Mouse (Mus musculus) limb, embryonic 15.5 days (tissue): ENCODE results near the gene Parl. TPM values are rescaled to one million over a fixed set of nuclear protein-coding genes. Genes with fewer than 3 reads are reported as not detected.

Experiments used
- ATAC-seq: fragments of 200-750 bp; cut with Nextera tagmentation; 2 replicates; pipeline ENCODE4 v1.8.0; 2017; ENCODE audit warnings: low read depth, moderate TSS enrichment; ENCODE audit not compliant: insufficient number of reproducible peaks, low FRiP score, low TSS enrichment
- H3K27ac ChIP-seq: fragments of 300-500 bp; sonication (generic); 2 replicates; pipeline ENCODE4 v1.5.1; 2015; ENCODE audit warnings: moderate library complexity, mild to moderate bottlenecking, inconsistent platforms
- H3K27me3 ChIP-seq: fragments of 300-500 bp; sonication (generic); 2 replicates; pipeline ENCODE4 v1.6.1; 2015; ENCODE audit warnings: inconsistent platforms
- H3K36me3 ChIP-seq: fragments of 300-500 bp; sonication (generic); 2 replicates; pipeline ENCODE4 v1.6.1; 2015; ENCODE audit warnings: inconsistent platforms
- H3K4me1 ChIP-seq: fragments of 300-500 bp; sonication (generic); 2 replicates; pipeline ENCODE4 v1.6.1; 2015; ENCODE audit warnings: inconsistent platforms
- H3K4me2 ChIP-seq: fragments of 300-500 bp; sonication (generic); 2 replicates; pipeline ENCODE4 v1.6.1; 2015; ENCODE audit warnings: mild to moderate bottlenecking, inconsistent platforms
- H3K4me3 ChIP-seq: fragments of 300-500 bp; sonication (generic); 2 replicates; pipeline ENCODE4 v1.5.1; 2015; ENCODE audit warnings: mild to moderate bottlenecking, inconsistent platforms
- H3K9ac ChIP-seq: fragments of 300-500 bp; sonication (generic); 2 replicates; pipeline ENCODE4 v1.6.1; 2015; ENCODE audit warnings: inconsistent platforms
- H3K9me3 ChIP-seq: fragments of 300-500 bp; sonication (generic); 2 replicates; pipeline ENCODE4 v1.6.1; 2016; ENCODE audit warnings: inconsistent platforms
- WGBS: fragments of 180-500 bp; shearing (Covaris S2); methylation state at CpG from one replicate; pipeline ENCODE4 v1.1.7; 2015; 5-methylcytosine and 5-hydroxymethylcytosine counted together
- polyA plus RNA-seq: library from polyadenylated mRNA; unstranded; fragments of >200 nt; fragmentation: Nextera tagmentation; extraction: Ambion mirVana; gene quantifications from 2 replicates; pipeline ENCODE4 v1.2.1, GENCODE M21; 2015

Parl gene
- polyA plus RNA-seq, result 88.4 and 99.6 TPM in 2 replicates

- peaks cover 15% of the 10 kb centered on the region for H3K4me1 ChIP-seq
- H3K27me3 ChIP-seq, result no peaks in the 10 kb centered on the region
- WGBS, result under 1% methylated on average over 51 of the region's 52 CpGs
- peak within 1 kb of the TSS; percentile 72 for H3K9ac ChIP-seq
- H3K36me3 ChIP-seq, result peaks cover 7% of the 10 kb centered on the region
- peak within 1 kb of the TSS; percentile 80 for H3K27ac ChIP-seq
- H3K4me3 ChIP-seq, result peak within 1 kb of the TSS; percentile 93
- H3K4me2 ChIP-seq, result peak within 1 kb of the TSS; percentile 68
- ATAC-seq, result peak; percentile 78
- no peaks in the 10 kb centered on the region for H3K9me3 ChIP-seq
Observed at GRCm38 (mm10) chr16:20301770-20302649, at the start of gene Parl. TSS of gene Parl (minus strand) at chr16:20302387.

DNA sequence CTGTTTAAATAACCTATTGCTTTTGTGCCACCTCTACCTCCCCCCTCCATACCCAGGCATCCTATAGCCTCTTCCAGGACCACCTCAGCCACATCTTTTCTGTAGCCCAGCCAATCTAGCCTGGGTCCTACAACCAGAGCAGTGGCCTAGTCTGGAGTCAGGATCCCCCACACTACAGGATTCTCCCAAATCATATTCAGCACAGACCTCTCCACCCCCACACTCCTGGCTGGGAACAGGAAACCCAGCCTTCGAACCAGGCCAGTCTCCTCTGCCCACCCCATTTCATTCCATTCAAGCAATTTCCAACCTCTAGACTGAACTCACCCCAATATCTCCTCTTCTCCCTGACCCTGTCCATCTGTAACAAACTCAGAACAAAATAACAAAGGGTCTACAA lies 43.3 kb upstream of the Parl start:
- Histone ChIP-seq H3K9me3 (no peaks in the 10 kb centered on the region), H3K27ac (no peak overlapping the region), H3K36me3 (peaks cover 50% of the 10 kb centered on the region), H3K9ac (no peak overlapping the region), H3K27me3 (no peaks in the 10 kb centered on the region), H3K4me2 (no peak overlapping the region), H3K4me3 (no peak overlapping the region), H3K4me1 (no peaks in the 10 kb centered on the region)
- 79% methylated on average over 1 of the region's 1 CpGs for WGBS
- no peak for ATAC-seq

DNA sequence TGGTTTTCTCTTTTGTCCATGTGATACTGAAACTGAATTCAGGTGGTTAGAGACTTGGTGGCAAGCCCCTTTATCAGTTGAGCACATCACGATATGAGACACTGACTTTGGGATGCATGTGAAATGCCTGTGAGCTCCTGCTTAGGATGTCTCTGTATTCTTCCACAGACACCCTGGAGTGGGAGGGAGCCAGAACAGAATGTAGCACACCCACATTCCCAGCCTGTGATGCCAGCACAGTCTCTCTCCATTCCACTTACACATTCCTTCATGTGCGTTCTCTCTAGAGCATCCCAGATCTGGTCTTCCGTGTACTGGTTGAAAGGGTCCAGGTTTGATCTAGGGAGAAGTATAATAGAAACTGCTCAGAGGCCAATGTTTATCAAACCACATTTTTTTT lies 36.4 kb upstream of the Parl start:
- Histone ChIP-seq H3K27me3 (no peaks in the 10 kb centered on the region), H3K27ac (no peak overlapping the region), H3K4me3 (no peak overlapping the region), H3K9ac (no peak overlapping the region), H3K4me1 (no peaks in the 10 kb centered on the region), H3K9me3 (no peaks in the 10 kb centered on the region), H3K4me2 (no peak overlapping the region), H3K36me3 (peaks cover 62% of the 10 kb centered on the region)
- ATAC-seq, result no peak
- 92% methylated on average over 3 of the region's 3 CpGs for WGBS

GRCm38 (mm10) chr16:20334918-20335317 lies 32.7 kb upstream of the Parl start:
- no peaks in the 10 kb centered on the region for H3K27me3 ChIP-seq
- no peak overlapping the region for H3K4me2 ChIP-seq
- H3K36me3 ChIP-seq, result peaks cover 73% of the 10 kb centered on the region
- no peak overlapping the region for H3K4me3 ChIP-seq
- no peak overlapping the region for H3K27ac ChIP-seq
- no peak for ATAC-seq
- H3K4me1 ChIP-seq, result no peaks in the 10 kb centered on the region
- H3K9me3 ChIP-seq, result no peaks in the 10 kb centered on the region
- WGBS, result 96% methylated on average over 8 of the region's 8 CpGs
- no peak overlapping the region for H3K9ac ChIP-seq

- Histone ChIP-seq H3K9me3 (no peaks in the 10 kb centered on the region), H3K9ac (no peak overlapping the region), H3K27ac (no peak overlapping the region), H3K4me2 (no peak overlapping the region), H3K4me1 (no peaks in the 10 kb centered on the region), H3K4me3 (no peak overlapping the region), H3K36me3 (peaks cover 39% of the 10 kb centered on the region), H3K27me3 (no peaks in the 10 kb centered on the region)
- no peak for ATAC-seq
- WGBS, result 89% methylated on average over 5 of the region's 5 CpGs
Observed at GRCm38 (mm10) chr16:20328306-20328705, 26.1 kb upstream of the Parl start.

- WGBS, result 69% methylated on average over 5 of the region's 5 CpGs
Observed at GRCm38 (mm10) chr16:20325286-20325685, 23.1 kb upstream of the Parl start, which contains the start of gene Cyp2ab1. TSS of gene Cyp2ab1 (minus strand) at chr16:20325404.

DNA sequence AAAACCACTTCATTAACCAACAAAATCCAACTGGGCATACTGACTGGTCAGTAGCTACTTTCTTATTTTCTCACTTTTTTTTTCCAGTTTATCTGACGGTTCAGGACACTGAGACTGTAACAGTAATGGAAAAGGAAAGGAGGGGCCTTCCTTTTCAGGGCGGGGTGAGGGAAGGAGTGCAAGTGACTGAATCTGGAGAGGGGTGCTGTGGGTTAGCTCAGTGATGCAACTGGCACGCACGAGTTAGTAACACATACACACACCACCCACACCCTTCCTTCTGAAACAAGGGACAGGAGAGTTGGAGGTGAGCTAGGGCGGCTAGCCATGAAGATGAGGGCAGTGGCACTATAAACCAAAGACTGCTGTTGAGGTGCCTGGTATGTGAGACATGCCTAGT lies 21.7 kb upstream of the Parl start:
- no peak overlapping the region for H3K4me3 ChIP-seq
- H3K4me1 ChIP-seq, result no peaks in the 10 kb centered on the region
- no peaks in the 10 kb centered on the region for H3K27me3 ChIP-seq
- no peak for ATAC-seq
- no peak overlapping the region for H3K27ac ChIP-seq
- peaks cover 5% of the 10 kb centered on the region; the same call in 1 of the 2 replicates for H3K36me3 ChIP-seq
- no peaks in the 10 kb centered on the region for H3K9me3 ChIP-seq
- WGBS, result 73% methylated on average over 5 of the region's 5 CpGs
- no peak overlapping the region for H3K9ac ChIP-seq
- H3K4me2 ChIP-seq, result no peak overlapping the region

More at GRCm38 (mm10) chr16:20325286-20325685, 23.1 kb upstream of the Parl start, which contains the start of gene Cyp2ab1:
- Histone ChIP-seq H3K4me1 (no peaks in the 10 kb centered on the region), H3K27me3 (no peaks in the 10 kb centered on the region), H3K27ac (no peak within 1 kb of the TSS), H3K36me3 (peaks cover 14% of the 10 kb centered on the region), H3K9me3 (no peaks in the 10 kb centered on the region), H3K4me2 (no peak within 1 kb of the TSS), H3K4me3 (no peak within 1 kb of the TSS), H3K9ac (no peak within 1 kb of the TSS)
- no peak for ATAC-seq

- 86% methylated on average over 4 of the region's 4 CpGs for WGBS
- H3K4me1 ChIP-seq, result no peaks in the 10 kb centered on the region
- H3K27ac ChIP-seq, result no peak overlapping the region
- H3K4me2 ChIP-seq, result no peak overlapping the region
- no peak for ATAC-seq
- no peaks in the 10 kb centered on the region for H3K9me3 ChIP-seq
- no peak overlapping the region for H3K9ac ChIP-seq
- H3K4me3 ChIP-seq, result no peak overlapping the region
- H3K36me3 ChIP-seq, result no peaks in the 10 kb centered on the region
- H3K27me3 ChIP-seq, result no peaks in the 10 kb centered on the region
Observed at GRCm38 (mm10) chr16:20322274-20322673, 20.1 kb upstream of the Parl start.

- H3K4me1 ChIP-seq, result no peaks in the 10 kb centered on the region
- H3K27me3 ChIP-seq, result no peaks in the 10 kb centered on the region
- H3K27ac ChIP-seq, result no peak overlapping the region
- H3K36me3 ChIP-seq, result no peaks in the 10 kb centered on the region
- no peak overlapping the region for H3K4me3 ChIP-seq
- no peak overlapping the region for H3K4me2 ChIP-seq
- H3K9ac ChIP-seq, result no peak overlapping the region
- no peak for ATAC-seq
- H3K9me3 ChIP-seq, result no peaks in the 10 kb centered on the region
- WGBS, result 76% methylated on average over 6 of the region's 6 CpGs
Observed at GRCm38 (mm10) chr16:20316770-20317169, 14.6 kb upstream of the Parl start.

DNA sequence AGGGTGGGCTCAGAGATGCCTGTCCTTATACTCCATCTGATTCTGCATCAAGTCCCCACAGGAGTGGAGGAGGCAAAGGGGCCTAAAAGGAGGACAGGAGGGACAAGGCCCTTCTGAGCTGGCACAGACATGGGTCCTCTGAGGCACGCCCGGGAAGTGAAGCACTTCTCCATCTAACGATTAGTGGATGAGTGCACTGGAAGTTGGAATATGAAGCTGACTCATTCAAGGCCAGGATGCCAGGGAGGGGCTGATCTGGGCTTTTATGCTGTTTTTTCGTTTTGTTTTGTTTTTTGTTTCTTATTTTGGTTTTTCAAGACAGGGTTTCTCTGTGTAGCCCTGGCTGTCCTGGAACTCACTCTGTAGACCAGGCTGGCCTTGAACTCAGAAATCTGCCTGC lies 13.1 kb upstream of the Parl start:
- Histone ChIP-seq H3K4me3 (no peak overlapping the region), H3K9me3 (no peaks in the 10 kb centered on the region), H3K4me2 (no peak overlapping the region), H3K27me3 (no peaks in the 10 kb centered on the region), H3K36me3 (no peaks in the 10 kb centered on the region), H3K27ac (no peak overlapping the region), H3K4me1 (no peaks in the 10 kb centered on the region), H3K9ac (no peak overlapping the region)
- WGBS, result 84% methylated on average over 4 of the region's 4 CpGs
- no peak for ATAC-seq

GRCm38 (mm10) chr16:20312272-20312671 lies 10.1 kb upstream of the Parl start:
- Histone ChIP-seq H3K27ac (no peak overlapping the region), H3K9ac (no peak overlapping the region), H3K9me3 (no peaks in the 10 kb centered on the region), H3K4me3 (no peak overlapping the region), H3K4me2 (no peak overlapping the region), H3K27me3 (no peaks in the 10 kb centered on the region), H3K36me3 (no peaks in the 10 kb centered on the region), H3K4me1 (no peaks in the 10 kb centered on the region)
- ATAC-seq, result no peak
- WGBS, result 62% methylated on average over 14 of the region's 14 CpGs

- H3K4me2 ChIP-seq, result no peak overlapping the region
- no peak overlapping the region for H3K9ac ChIP-seq
- WGBS, result 89% methylated on average over 2 of the region's 2 CpGs
- ATAC-seq, result no peak
- no peak overlapping the region for H3K4me3 ChIP-seq
- H3K36me3 ChIP-seq, result peaks cover 22% of the 10 kb centered on the region
- peaks cover 15% of the 10 kb centered on the region for H3K4me1 ChIP-seq
- no peaks in the 10 kb centered on the region for H3K27me3 ChIP-seq
- H3K9me3 ChIP-seq, result no peaks in the 10 kb centered on the region
- no peak overlapping the region for H3K27ac ChIP-seq
Observed at GRCm38 (mm10) chr16:20300076-20300475, 2.1 kb downstream of the Parl start.
